Comparison of ENCODE assay signal across 18 mouse cellular contexts in the genomic region with DNA sequence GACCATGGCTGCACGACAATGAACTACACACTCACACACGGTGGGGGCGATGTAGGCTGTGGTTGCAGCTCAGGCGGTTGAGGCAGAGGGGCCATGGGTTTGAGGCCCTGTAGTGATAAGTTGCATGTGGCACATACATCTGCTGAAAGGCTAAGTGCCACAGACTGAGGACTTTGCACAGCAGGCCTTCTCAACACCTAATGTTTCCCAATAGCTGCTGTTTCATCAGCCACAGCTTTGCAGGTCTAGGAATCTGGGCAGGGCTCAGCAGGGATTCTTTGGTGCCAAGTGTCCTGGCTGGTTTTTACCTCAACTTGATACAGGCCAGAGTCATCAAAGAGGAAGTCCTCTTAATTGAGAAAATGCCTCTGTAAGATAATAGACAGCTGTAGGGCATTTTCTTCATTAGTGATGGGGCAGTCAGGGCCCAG.
A peak's percentile ranks its signal among the peaks of the same experiment; 100 is the strongest.
DNase-seq lines count a peak whose midpoint lies in the region; ATAC-seq and TF ChIP-seq lines count a peak whose summit lies in the region.
"Had no signal": no experiment of that assay in that cellular context is flagged by ENCODE, and none has a peak within 500 bp of the region (broad histone marks: within the 10 kb centered on the region; RNA-seq: fewer than 3 reads in every experiment).

No protein-coding gene starts in this region.

- H3K27me3 ChIP-seq in heart, embryonic 13.5 days (replicated peaks): no peaks in the 10 kb centered on the region; the same call in 1 of the 2 replicates
- H3K27me3 ChIP-seq in MEL (ENCODE audit: control insufficient read depth in 1 of 2, insufficient read depth in 2 of 2, low read length in 2 of 2): no peaks in the 10 kb centered on the region
- H3K27me3 ChIP-seq: forebrain, embryonic 12.5 days; limb, embryonic 12.5 days; neural tube, embryonic 13.5 days had no signal

- no peaks in the 10 kb centered on the region for H3K79me2 ChIP-seq in MEL (ENCODE audit: control insufficient read depth, insufficient read depth, low read length, poor library complexity)

- 0 out of 6 replicates have a peak, but pooled peaks of 1 of the 3 experiments have one; percentile 8 for TF ChIP-seq CTCF in MEL (IDR thresholded peaks at IDR 0.05 in 2 of 3, conservative IDR thresholded peaks at IDR 0.05 in 1 of 3; ENCODE audit: control insufficient read depth in 1 of 3, insufficient read depth in 1 of 3, low read depth in 2 of 3, low read length in 3 of 3, poor library complexity in 1 of 3, severe bottlenecking in 1 of 3)

- 31% methylated on average over 4 of the region's 4 CpGs for WGBS in heart, embryonic 13.5 days

- no peaks in the 10 kb centered on the region for H3K9me3 ChIP-seq in heart, embryonic 13.5 days
- no peaks in the 10 kb centered on the region for H3K9me3 ChIP-seq in MEL (replicated peaks; ENCODE audit: insufficient read depth, low read length)
- H3K9me3 ChIP-seq: forebrain, embryonic 12.5 days; limb, embryonic 12.5 days; midbrain, embryonic 10.5 days; neural tube, embryonic 13.5 days had no signal

- no peak for TF ChIP-seq RAD21 in MEL (IDR thresholded peaks at IDR 0.05; ENCODE audit: low read depth, low read length)

- no peak for TF ChIP-seq EP300 in MEL (IDR thresholded peaks at IDR 0.05; ENCODE audit: low read depth in 1 of 2, low read length in 2 of 2)

- peaks cover 21% of the 10 kb centered on the region for H3K4me1 ChIP-seq in heart, embryonic 13.5 days
- peaks cover 0 to 14% of the 10 kb centered on the region in 2 experiments; a peak in 2 of 4 replicates for H3K4me1 ChIP-seq in MEL (ENCODE audit: control insufficient read depth in 1 of 2, insufficient read depth in 2 of 2, low read length in 2 of 2)
- H3K4me1 ChIP-seq: forebrain, embryonic 12.5 days; limb, embryonic 12.5 days; neural tube, embryonic 13.5 days had no signal

- peak; percentile 29; the same call in 1 of the 2 replicates for ATAC-seq in heart, embryonic 13.5 days (ENCODE audit: extremely low read depth, insufficient number of reproducible peaks, low FRiP score, low TSS enrichment)
- ATAC-seq in megakaryocyte, adult 5-6 weeks (ENCODE audit: poor library complexity, severe bottlenecking): no peak
- ATAC-seq: hindbrain, postnatal 0 days had no signal

- no peak for TF ChIP-seq POLR2A in MEL (IDR thresholded peaks at IDR 0.05; ENCODE audit: control insufficient read depth in 1 of 2, insufficient read depth in 1 of 2, low read depth in 1 of 2, low read length in 2 of 2, poor library complexity in 1 of 2)

- H3K4me2 ChIP-seq in heart, embryonic 13.5 days: no peak overlapping the region
- H3K4me2 ChIP-seq: forebrain, embryonic 12.5 days; limb, embryonic 12.5 days; neural tube, embryonic 13.5 days had no signal

- DNase-seq in heart, postnatal 4 days: no peak
- DNase-seq in 3134 (ENCODE audit: extremely low read depth, insufficient read length, low spot score) (peak; percentile 64), MEL (ENCODE audit: low read depth, low spot score) (peak; percentile 36)
- peak; percentile 28 for DNase-seq in gonadal fat pad, adult 2 months (ENCODE audit: low read depth)
- no peak for DNase-seq in left cerebral cortex, postnatal 10 days (ENCODE audit: extremely low spot score in 1 of 2, low spot score in 2 of 2)
- DNase-seq: adrenal gland, postnatal 14 days; cerebellum, adult 2 months; lung, postnatal 10 days; right cerebral cortex, postnatal 25 days; thymus, adult 18-20 months had no signal

- no peak overlapping the region for H3K9ac ChIP-seq in heart, embryonic 13.5 days
- no peak overlapping the region for H3K9ac ChIP-seq in MEL (ENCODE audit: control insufficient read depth, low read depth, low read length, poor library complexity, severe bottlenecking)
- H3K9ac ChIP-seq: forebrain, embryonic 12.5 days; limb, embryonic 12.5 days; neural tube, embryonic 13.5 days had no signal

- intact Hi-C loops in left cerebral cortex, postnatal 10 days (cut with DNase I): no loop called here

- no peak overlapping the region for H3K4me3 ChIP-seq in heart, embryonic 13.5 days
- no peak overlapping the region for H3K4me3 ChIP-seq in MEL (ENCODE audit: control insufficient read depth in 1 of 2, insufficient read depth in 1 of 2, low read depth in 2 of 2, low read length in 2 of 2)
- H3K4me3 ChIP-seq: forebrain, embryonic 12.5 days; layer of hippocampus, adult 2 months; limb, embryonic 12.5 days; midbrain, embryonic 10.5 days; neural tube, embryonic 13.5 days had no signal

- H3K27ac ChIP-seq in heart, embryonic 13.5 days (replicated peaks): no peak overlapping the region
- no peak overlapping the region for H3K27ac ChIP-seq in MEL (ENCODE audit: control insufficient read depth, low read depth, low read length)
- H3K27ac ChIP-seq: forebrain, embryonic 12.5 days; hindbrain, postnatal 0 days; layer of hippocampus, adult 2 months; limb, embryonic 12.5 days; midbrain, embryonic 10.5 days; neural tube, embryonic 13.5 days had no signal

- H3K36me3 ChIP-seq in heart, embryonic 13.5 days: no peaks in the 10 kb centered on the region
- H3K36me3 ChIP-seq in MEL (ENCODE audit: control insufficient read depth in 1 of 2, insufficient read depth in 2 of 2, low read length in 2 of 2): peaks cover 0 to 11% of the 10 kb centered on the region in 2 experiments; a peak in 2 of 4 replicates
- H3K36me3 ChIP-seq: forebrain, embryonic 12.5 days; limb, embryonic 12.5 days; midbrain, embryonic 10.5 days; neural tube, embryonic 13.5 days had no signal

TF ChIP-seq in MEL, 35 proteins besides CTCF, POLR2A, EP300 and RAD21:
- TF ChIP-seq MAZ (IDR thresholded peaks at IDR 0.05; ENCODE audit: low read depth, low read length) (no peak), POLR2AphosphoS5 (IDR thresholded peaks at IDR 0.05; ENCODE audit: borderline replicate concordance, low read depth, low read length) (no peak), TBP (IDR thresholded peaks at IDR 0.05; ENCODE audit: low read depth, low read length) (no peak), MYB (IDR thresholded peaks at IDR 0.05; ENCODE audit: low read depth, low read length) (no peak), HCFC1 (IDR thresholded peaks at IDR 0.05; ENCODE audit: low read depth, low read length) (no peak), MAX (IDR thresholded peaks at IDR 0.05; ENCODE audit: low read length) (no peak), USF1 (IDR thresholded peaks at IDR 0.05; ENCODE audit: low read depth, low read length) (no peak), SIN3A (IDR thresholded peaks at IDR 0.05; ENCODE audit: low read length) (no peak), ZMIZ1 (IDR thresholded peaks at IDR 0.05; ENCODE audit: low read depth, low read length) (no peak), BHLHE40 (IDR thresholded peaks at IDR 0.05; ENCODE audit: borderline replicate concordance, low read depth, low read length) (no peak), NRF1 (IDR thresholded peaks at IDR 0.05; ENCODE audit: insufficient read depth, low read depth, low read length, poor library complexity, severe bottlenecking) (no peak), MYC (IDR thresholded peaks at IDR 0.05; ENCODE audit: low read depth, low read length) (no peak), GABPA (IDR thresholded peaks at IDR 0.05; ENCODE audit: low read depth, low read length) (no peak), MAFK (IDR thresholded peaks at IDR 0.05; ENCODE audit: borderline replicate concordance, low read depth, low read length) (no peak), POLR2AphosphoS2 (IDR thresholded peaks at IDR 0.05; ENCODE audit: low read length) (no peak)
TF ChIP-seq in MEL: peak in this region for 0.

Comparison
In these comparisons a context has a peak if more than half of its experiments do, and no peak if none do; other contexts are left out.
1. DNase-seq: peak in 3134 (single experiment), MEL (single experiment) and gonadal fat pad, adult 2 months (single experiment); none in heart, postnatal 4 days (single experiment) and left cerebral cortex, postnatal 10 days (0 of 2).